8 mouse cellular contexts compared by ENCODE assay signal in genomic region chr3:88455588-88456264, GRCm38 (mm10). TPM values are rescaled to one million over a fixed set of nuclear protein-coding genes. Genes with fewer than 3 reads are reported as not detected.
A peak's percentile ranks its signal among the peaks of the same experiment; 100 is the strongest.
DNase-seq lines count a peak whose midpoint lies in the region; ATAC-seq and TF ChIP-seq lines count a peak whose summit lies in the region.

No protein-coding gene starts in this region.

- intact Hi-C loops in heart, postnatal 25 days (cut with DNase I): no loop called here

- no peaks in the 10 kb centered on the region for H3K36me3 ChIP-seq in heart, embryonic 12.5 days

- H3K4me1 ChIP-seq in heart, embryonic 12.5 days (replicated peaks): peaks cover 17% of the 10 kb centered on the region
- H3K4me1 ChIP-seq in bone marrow, adult 2 months (ENCODE audit: control insufficient read depth, insufficient read depth, low read length): peaks cover 3% of the 10 kb centered on the region; the same call in 1 of the 2 replicates

- H3K9ac ChIP-seq in heart, embryonic 12.5 days: 0 out of 2 replicates have a peak overlapping the region, but pooled peaks have one; percentile 33

- no peak for ATAC-seq in heart, embryonic 12.5 days (ENCODE audit: insufficient number of reproducible peaks, low FRiP score)
- ATAC-seq in megakaryocyte progenitor cell, adult 5-6 weeks (replicated peaks; ENCODE audit: poor library complexity): peak; percentile 29

- 60% methylated on average over 18 of the region's 18 CpGs for WGBS in heart, embryonic 12.5 days
- 50% methylated on average over 18 of the region's 18 CpGs for WGBS in bone marrow, adult 2 months

- no peak for TF ChIP-seq POLR2A in bone marrow, adult 2 months (IDR thresholded peaks at IDR 0.05; ENCODE audit: borderline replicate concordance, control insufficient read depth, low read depth, low read length)

- no peaks in the 10 kb centered on the region for H3K9me3 ChIP-seq in heart, embryonic 12.5 days (replicated peaks)

- peaks cover 96% of the 10 kb centered on the region for H3K27me3 ChIP-seq in heart, embryonic 12.5 days (replicated peaks)

- no peak overlapping the region for H3K4me2 ChIP-seq in heart, embryonic 12.5 days

- no peak for DNase-seq in heart, postnatal 25 days (ENCODE audit: low spot score)
- peak; percentile 73 to 78 for DNase-seq in kidney, postnatal 36 days
- no peak for DNase-seq in frontal cortex, adult 2 months (ENCODE audit: extremely low spot score in 1 of 2, low spot score in 1 of 2)
- no peak for DNase-seq in heart, postnatal 4 days
- DNase-seq in frontal cortex, postnatal 14 days (ENCODE audit: low spot score in 2 of 2): no peak

- no peak for TF ChIP-seq CTCF in bone marrow, adult 2 months (IDR thresholded peaks at IDR 0.05; ENCODE audit: control insufficient read depth, insufficient read depth, low read length)

- no peak overlapping the region for H3K4me3 ChIP-seq in heart, embryonic 12.5 days
- peak overlapping the region; percentile 73 for H3K4me3 ChIP-seq in bone marrow, adult 2 months (replicated peaks; ENCODE audit: control insufficient read depth, low read depth, low read length)

- H3K27ac ChIP-seq in heart, embryonic 12.5 days (ENCODE audit: poor library complexity, severe bottlenecking): no peak overlapping the region
- H3K27ac ChIP-seq in bone marrow, adult 2 months (ENCODE audit: control insufficient read depth, insufficient read depth, low read depth, low read length, poor library complexity): peak overlapping the region; percentile 94

RNA-seq across cellular contexts. Expression of gene Sema4a, which starts 5.3 kb away (rescaled TPM):
- 0.92 and 1.3 TPM in 2 replicates for polyA plus RNA-seq in heart, embryonic 12.5 days (2016; fragmentation: Nextera tagmentation; extraction: Ambion mirVana)
- 1 to 10 TPM; 1.9 to 3.7 TPM for total RNA-seq in heart, postnatal 25 days (2021)
- polyA plus RNA-seq in bone marrow, adult 2 months (2011; ENCODE audit: insufficient read depth, insufficient read length, low replicate concordance, missing spikeins): 43.9 and 131 TPM in 2 replicates
- 32.7 and 43.1 TPM in 2 replicates for total RNA-seq in megakaryocyte progenitor cell, adult 5-6 weeks (2015)
- total RNA-seq in megakaryocyte progenitor cell, adult 5-6 weeks (2017): 25.9 and 39.4 TPM in 2 replicates
- 66.2 and 70.8 TPM in 2 replicates for polyA plus RNA-seq in frontal cortex, adult 2 months (2012; rRNA removed)
- 1 to 10 TPM; 1.5 to 1.7 TPM for total RNA-seq in heart, postnatal 4 days (2021)

RNA-seq across cellular contexts. Expression of gene Slc25a44, which starts 30.8 kb away (rescaled TPM):
- polyA plus RNA-seq in heart, embryonic 12.5 days (2016; fragmentation: Nextera tagmentation; extraction: Ambion mirVana): 14.1 and 14.3 TPM in 2 replicates
- 10 to 100 TPM; 11.2 to 13.2 TPM for total RNA-seq in heart, postnatal 25 days (2021)
- polyA plus RNA-seq in bone marrow, adult 2 months (2011; ENCODE audit: insufficient read depth, insufficient read length, low replicate concordance, missing spikeins): 15.7 and 17.4 TPM in 2 replicates
- total RNA-seq in megakaryocyte progenitor cell, adult 5-6 weeks (2015): 10.3 and 11.1 TPM in 2 replicates
- 16.2 and 17.9 TPM in 2 replicates for total RNA-seq in megakaryocyte progenitor cell, adult 5-6 weeks (2017)
- 59.9 and 61.4 TPM in 2 replicates for polyA plus RNA-seq in frontal cortex, adult 2 months (2012; rRNA removed)
- 10 to 100 TPM; 13.9 to 14.6 TPM for total RNA-seq in heart, postnatal 4 days (2021)

RNA-seq across cellular contexts. Expression of gene Pmf1, which starts 45.6 kb away (rescaled TPM):
- polyA plus RNA-seq in heart, embryonic 12.5 days (2016; fragmentation: Nextera tagmentation; extraction: Ambion mirVana): 100 and 104 TPM in 2 replicates
- total RNA-seq in heart, postnatal 25 days (2021): 10 to 100 TPM; 19.1 to 20.5 TPM
- 60.1 and 67.5 TPM in 2 replicates for polyA plus RNA-seq in bone marrow, adult 2 months (2011; ENCODE audit: insufficient read depth, insufficient read length, low replicate concordance, missing spikeins)
- 161 and 165 TPM in 2 replicates for total RNA-seq in megakaryocyte progenitor cell, adult 5-6 weeks (2015)
- 121 and 129 TPM in 2 replicates for total RNA-seq in megakaryocyte progenitor cell, adult 5-6 weeks (2017)
- polyA plus RNA-seq in frontal cortex, adult 2 months (2012; rRNA removed): 12.6 and 14.3 TPM in 2 replicates
- total RNA-seq in heart, postnatal 4 days (2021): 10 to 100 TPM; 87.5 to 88.0 TPM

RNA-seq across cellular contexts. Expression of gene Lmna, which starts 54.0 kb away (rescaled TPM):
- polyA plus RNA-seq in heart, embryonic 12.5 days (2016; fragmentation: Nextera tagmentation; extraction: Ambion mirVana): 108 and 113 TPM in 2 replicates
- total RNA-seq in heart, postnatal 25 days (2021): 100 to 1,000 TPM; 121 to 132 TPM
- 58.9 and 69.6 TPM in 2 replicates for polyA plus RNA-seq in bone marrow, adult 2 months (2011; ENCODE audit: insufficient read depth, insufficient read length, low replicate concordance, missing spikeins)
- 2.3 and 2.6 TPM in 2 replicates for total RNA-seq in megakaryocyte progenitor cell, adult 5-6 weeks (2015)
- 5.8 and 9.8 TPM in 2 replicates for total RNA-seq in megakaryocyte progenitor cell, adult 5-6 weeks (2017)
- polyA plus RNA-seq in frontal cortex, adult 2 months (2012; rRNA removed): 52.5 and 53.9 TPM in 2 replicates
- 100 to 1,000 TPM; 178 to 181 TPM for total RNA-seq in heart, postnatal 4 days (2021)

Comparison
In these comparisons a context has a peak if more than half of its experiments do, and no peak if none do; other contexts are left out.
1. RNA of gene Pmf1, which starts 45.6 kb away (total RNA-seq): 121 to 165 TPM in megakaryocyte progenitor cell, adult 5-6 weeks and 87.5 to 88.0 TPM in heart, postnatal 4 days; 19.1 to 20.5 TPM in heart, postnatal 25 days; every median in the first group is over 4 times any median in the second.
2. DNase-seq: peak in kidney, postnatal 36 days (2 of 2); none in heart, postnatal 25 days (single experiment), frontal cortex, adult 2 months (0 of 2), heart, postnatal 4 days (single experiment) and frontal cortex, postnatal 14 days (0 of 2).
3. RNA of gene Sema4a, which starts 5.3 kb away (total RNA-seq): 25.9 to 43.1 TPM in megakaryocyte progenitor cell, adult 5-6 weeks; 1.9 to 3.7 TPM in heart, postnatal 25 days and 1.5 to 1.7 TPM in heart, postnatal 4 days; every median in the first group is over 4 times any median in the second.